Mouse (Mus musculus) brain, embryonic 18.5 days (tissue): ENCODE data around the gene Col1a1.
A peak's percentile ranks its signal among the peaks of the same experiment; 100 is the strongest.

Source experiments
- DNase-seq: peaks from one replicate; pipeline ENCODE4 v3.0.0-alpha.2; 2012; ENCODE audit warnings: low read depth, low spot score

The Col1a1 gene

GRCm38 (mm10) chr11:94974951-94975350 lies 38.9 kb downstream of the Col1a1 start:
- no peak for DNase-seq

DNA sequence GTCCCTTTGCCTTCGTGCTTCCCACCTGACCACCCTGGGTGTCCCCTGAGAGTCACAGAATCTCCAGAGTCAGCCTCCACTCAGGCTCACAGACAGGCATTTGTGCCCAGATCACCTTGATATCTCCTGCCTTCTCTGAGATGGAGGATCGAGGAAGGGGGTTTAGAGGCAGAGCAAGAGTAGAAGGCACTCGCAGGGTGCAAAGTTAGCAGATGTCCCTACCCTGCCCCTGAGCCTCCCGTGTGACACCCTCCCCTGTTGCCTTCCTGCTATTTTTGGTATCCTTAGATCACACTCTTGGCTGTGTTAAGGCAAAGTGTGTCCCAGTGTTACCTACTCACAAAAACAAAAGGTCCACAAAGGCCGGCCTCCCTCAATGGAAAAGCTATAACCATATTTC lies 40.2 kb downstream of the Col1a1 start, which contains the start of gene Sgca:
Gene Sgca, minus strand, starts transcription at position 129 of the 400 bp plus-strand sequence.
- no peak for DNase-seq

GRCm38 (mm10) chr11:94978178-94978915 lies 42.3 kb downstream of the Col1a1 start:
- no peak for DNase-seq

- peak; percentile 95 for DNase-seq
These were observed 42.9 kb downstream of the Col1a1 start for GRCm38 (mm10) chr11:94978947-94979346.

GRCm38 (mm10) chr11:94979462-94980179 lies 43.6 kb downstream of the Col1a1 start:
- DNase-seq: no peak

DNA sequence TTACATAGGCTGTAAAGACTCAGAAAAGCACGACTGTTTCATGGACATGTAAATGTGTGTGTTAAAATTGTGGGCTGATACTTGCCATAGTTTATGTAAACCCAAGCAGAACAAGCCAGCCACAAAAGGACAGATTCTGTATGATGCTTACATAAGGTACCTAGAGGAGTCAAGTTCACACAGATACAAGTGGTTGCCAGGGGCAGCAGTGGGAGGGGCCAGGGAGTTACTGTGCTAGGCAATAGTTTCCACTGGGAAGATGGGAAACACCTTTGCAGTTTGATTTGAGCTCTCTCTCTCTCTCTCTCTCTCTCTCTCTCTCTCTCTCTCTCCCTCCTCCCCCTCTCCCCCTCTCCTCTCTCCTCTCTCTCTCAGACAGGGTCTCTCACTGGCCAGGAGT lies 49.1 kb downstream of the Col1a1 start:
- DNase-seq: no peak

- DNase-seq: no peak
These were observed 49.8 kb downstream of the Col1a1 start for GRCm38 (mm10) chr11:94985822-94986221.

DNA sequence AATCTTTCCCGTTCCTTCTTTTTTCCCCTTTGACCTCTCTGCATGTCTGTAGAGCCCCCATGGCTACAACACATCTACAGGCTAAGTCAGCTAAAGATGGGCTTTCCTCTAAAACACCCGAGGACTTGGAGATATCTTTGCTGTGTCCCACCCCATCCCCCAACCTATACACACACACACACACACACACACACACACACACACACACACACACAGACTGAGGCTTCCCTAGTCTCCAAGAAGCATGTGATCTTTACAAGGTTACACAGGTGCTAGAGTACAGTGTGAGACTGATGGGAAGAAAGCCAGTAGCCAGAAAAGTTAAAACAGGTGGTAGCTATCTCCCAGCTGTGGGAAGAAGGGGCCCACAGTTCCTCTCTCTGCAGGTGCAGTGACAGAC lies 50.4 kb downstream of the Col1a1 start:
- DNase-seq: no peak

DNA sequence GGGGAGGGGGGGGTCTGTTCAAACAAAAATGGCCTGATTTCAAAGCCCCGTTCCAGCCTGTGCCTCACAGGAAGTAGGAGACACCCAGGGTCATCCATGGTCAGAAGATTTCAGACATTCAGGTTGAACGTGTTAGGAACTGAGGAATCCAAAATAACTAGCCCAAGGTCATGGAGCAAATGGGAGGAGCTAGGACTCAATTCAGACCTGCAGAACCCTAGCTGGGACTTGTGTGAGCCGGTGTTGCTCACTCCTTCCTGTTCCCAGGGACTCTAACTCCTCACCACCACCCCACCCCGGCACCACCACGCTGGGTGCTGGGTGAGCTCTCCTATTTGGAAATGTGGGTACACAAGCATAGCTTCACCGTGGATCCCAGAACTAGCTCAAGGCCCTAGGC lies 51.3 kb downstream of the Col1a1 start:
- DNase-seq: no peak

GRCm38 (mm10) chr11:94987851-94988250 lies 51.8 kb downstream of the Col1a1 start:
- no peak for DNase-seq

DNA sequence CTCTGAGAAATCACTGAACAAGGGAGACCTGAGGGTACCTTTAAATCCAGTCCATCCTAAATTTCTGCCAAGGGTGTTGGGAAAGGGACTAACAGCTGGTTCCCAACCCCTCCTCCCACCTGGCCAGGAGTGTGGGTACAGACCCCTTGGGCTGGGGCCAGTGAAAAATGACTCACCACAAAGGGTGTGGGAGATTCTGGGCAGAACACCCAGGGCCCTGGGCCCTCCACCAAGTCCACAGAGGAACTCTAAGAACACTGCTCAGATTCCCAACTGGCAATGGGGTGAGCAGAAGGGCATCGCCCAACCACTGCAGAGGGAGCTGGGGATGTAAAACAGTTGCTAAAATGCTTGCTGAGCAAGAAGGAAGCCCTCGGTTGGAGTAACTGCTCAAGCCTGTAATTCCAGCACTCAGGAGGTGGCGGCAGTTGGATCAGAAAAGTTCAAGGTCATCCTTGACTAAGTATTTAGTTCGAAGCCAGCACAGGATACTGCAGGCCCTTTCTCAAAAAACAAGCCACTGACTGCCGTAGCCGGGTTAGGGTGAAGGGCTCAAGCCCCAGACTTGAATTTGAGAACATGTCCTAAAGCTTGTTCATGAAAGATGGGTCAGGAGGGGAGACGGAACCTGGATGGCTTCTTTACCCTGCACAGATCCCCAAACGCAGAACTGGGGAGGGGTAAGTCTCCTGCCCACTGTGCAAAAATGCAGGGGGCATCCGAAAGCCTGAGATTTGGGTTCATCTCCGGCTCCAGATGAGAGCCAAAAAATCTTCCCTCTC lies 52.9 kb downstream of the Col1a1 start:
- DNase-seq: no peak

DNA sequence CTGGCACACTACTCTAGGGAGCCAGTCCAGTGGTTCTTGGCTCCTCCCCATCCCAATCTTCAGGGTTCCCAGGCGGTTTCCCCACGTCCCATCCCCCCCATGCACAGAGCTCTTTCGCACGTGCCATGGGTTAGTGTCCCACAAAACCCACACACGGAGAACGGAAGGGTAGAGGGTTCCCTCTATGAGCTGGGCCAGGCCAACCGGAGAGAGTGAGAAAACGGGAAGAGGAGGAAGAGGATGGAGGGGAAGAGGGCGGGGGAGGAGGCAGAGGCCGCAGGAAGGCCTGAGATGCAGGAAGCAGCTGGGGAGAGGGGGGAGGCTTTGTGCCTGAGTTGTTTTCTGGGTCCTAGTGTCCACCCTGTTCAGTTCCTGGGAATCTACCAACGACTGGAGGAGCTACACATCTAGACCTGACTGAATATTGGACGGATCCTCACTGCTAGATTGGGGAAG lies 53.6 kb downstream of the Col1a1 start:
- DNase-seq: peak; percentile 86

GRCm38 (mm10) chr11:94990102-94990748 lies 54.2 kb downstream of the Col1a1 start:
- DNase-seq: no peak

DNA sequence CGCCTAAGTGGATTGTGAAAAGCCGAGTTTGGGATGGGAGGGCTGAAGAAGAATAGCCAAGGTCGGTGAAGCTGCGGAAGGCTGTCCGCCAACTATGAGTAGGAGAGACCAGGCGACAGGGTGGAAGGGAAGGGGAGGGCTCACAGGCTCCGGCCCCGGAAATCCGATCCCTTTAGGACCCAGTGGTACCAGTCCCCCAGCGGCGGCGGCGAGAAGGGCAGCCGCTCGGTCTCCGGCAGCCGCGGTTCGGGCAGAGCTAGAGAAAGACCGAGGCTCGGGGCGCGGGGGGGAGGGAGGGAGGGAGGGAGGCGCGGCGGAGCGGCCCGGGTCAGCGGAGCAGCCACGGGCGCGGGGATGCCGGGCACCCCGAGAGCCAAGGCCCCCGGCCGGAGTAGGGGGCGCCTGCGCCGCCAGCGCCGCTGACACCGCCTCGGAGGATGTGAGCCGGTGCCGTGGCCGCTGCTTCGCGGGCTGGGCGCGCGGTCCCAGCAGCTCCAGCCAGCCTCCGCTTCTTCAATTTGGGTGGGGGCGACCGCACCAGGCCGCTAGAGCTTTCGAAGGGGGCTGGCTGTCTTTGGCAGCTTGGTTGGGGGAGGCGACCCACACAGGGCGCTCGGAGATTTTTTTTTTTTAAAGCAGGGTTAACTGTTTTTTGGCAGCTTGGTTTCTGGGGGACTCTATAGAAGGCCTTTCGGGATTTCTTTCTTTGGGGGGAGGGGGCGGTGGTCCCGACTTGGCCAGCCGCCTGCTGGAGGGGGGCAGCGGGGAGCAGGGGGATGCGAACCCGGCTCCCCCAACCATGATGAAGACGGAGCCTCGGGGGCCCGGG lies 54.9 kb downstream of the Col1a1 start, which contains the start of gene Ppp1r9b:
Gene Ppp1r9b, plus strand, starts transcription at position 287 of the 829 bp plus-strand sequence.
- DNase-seq: no peak

- DNase-seq: no peak
These were observed 55.8 kb downstream of the Col1a1 start for GRCm38 (mm10) chr11:94991641-94992479.

GRCm38 (mm10) chr11:94992480-94992753 lies 56.4 kb downstream of the Col1a1 start:
- DNase-seq: no peak

GRCm38 (mm10) chr11:94992754-94993606 lies 57.0 kb downstream of the Col1a1 start:
- DNase-seq: no peak

GRCm38 (mm10) chr11:94994208-94994814 lies 58.3 kb downstream of the Col1a1 start:
- DNase-seq: no peak
